Mouse (Mus musculus) thymus, postnatal 14 days (tissue): Measurements from ENCODE around the gene Krt72.

Source experiments
- DNase-seq: peaks from one replicate; pipeline ENCODE4 v3.0.0; 2021

Krt72 gene

GRCm38 (mm10) chr15:101786360-101786759 is at the start of gene Krt72:
Gene Krt72, minus strand, starts transcription at chr15:101786460.
- no peak for DNase-seq

GRCm38 (mm10) chr15:101834784-101835328 is 48.6 kb upstream of the Krt72 start:
- DNase-seq = no peak

- DNase-seq = no peak
Observed at GRCm38 (mm10) chr15:101833131-101833530, 46.9 kb upstream of the Krt72 start.

- no peak for DNase-seq
Observed at GRCm38 (mm10) chr15:101829441-101829840, 43.2 kb upstream of the Krt72 start.

- DNase-seq = no peak
Observed at GRCm38 (mm10) chr15:101821786-101822185, 35.5 kb upstream of the Krt72 start.

GRCm38 (mm10) chr15:101817875-101818274 is 31.6 kb upstream of the Krt72 start, which contains the start of gene Krt2:
Gene Krt2, minus strand, starts transcription at chr15:101818169.
- DNase-seq = no peak

- DNase-seq = no peak
Observed at GRCm38 (mm10) chr15:101803052-101803822, 17.0 kb upstream of the Krt72 start.

- no peak for DNase-seq
Observed at GRCm38 (mm10) chr15:101802296-101802835, 16.1 kb upstream of the Krt72 start, which contains the start of gene Krt73. Gene Krt73, minus strand, starts transcription at chr15:101802346.

GRCm38 (mm10) chr15:101790867-101791266 is 4.6 kb upstream of the Krt72 start:
- DNase-seq = no peak

GRCm38 (mm10) chr15:101773420-101773819 is 12.8 kb downstream of the Krt72 start:
- no peak for DNase-seq

- peak; percentile 75 for DNase-seq
Observed at GRCm38 (mm10) chr15:101772711-101773081, 13.6 kb downstream of the Krt72 start.

GRCm38 (mm10) chr15:101772080-101772710 is 14.1 kb downstream of the Krt72 start:
- DNase-seq = no peak

- no peak for DNase-seq
Observed at GRCm38 (mm10) chr15:101770226-101770625, 16.0 kb downstream of the Krt72 start.

GRCm38 (mm10) chr15:101742711-101743110 is 43.5 kb downstream of the Krt72 start, which contains the start of gene Krt71:
Gene Krt71, minus strand, starts transcription at chr15:101743109.
- DNase-seq = no peak

GRCm38 (mm10) chr15:101737786-101738185 is 48.5 kb downstream of the Krt72 start:
- DNase-seq = no peak

GRCm38 (mm10) chr15:101730653-101731052 is 55.6 kb downstream of the Krt72 start:
- DNase-seq = no peak
